Mouse (Mus musculus) G1E-ER4 (cell line): Measurements from ENCODE around the gene Agap1. TPM values are rescaled to one million over a fixed set of nuclear protein-coding genes. Genes with fewer than 3 reads are reported as not detected.

Source experiments
- GATA1 ChIP-seq: IDR thresholded peaks from one replicate; pipeline ENCODE4 v1.8.0; 2012; ENCODE audit warnings: low read length, inconsistent platforms
- polyA plus RNA-seq: library from polyadenylated mRNA; stranded (reverse); fragments of >175 nt; gene quantifications from 2 replicates; pipeline ENCODE4 v1.2.3, GENCODE M21; 2012

Gene Agap1
- polyA plus RNA-seq, 1 experiment, result not detected

DNA sequence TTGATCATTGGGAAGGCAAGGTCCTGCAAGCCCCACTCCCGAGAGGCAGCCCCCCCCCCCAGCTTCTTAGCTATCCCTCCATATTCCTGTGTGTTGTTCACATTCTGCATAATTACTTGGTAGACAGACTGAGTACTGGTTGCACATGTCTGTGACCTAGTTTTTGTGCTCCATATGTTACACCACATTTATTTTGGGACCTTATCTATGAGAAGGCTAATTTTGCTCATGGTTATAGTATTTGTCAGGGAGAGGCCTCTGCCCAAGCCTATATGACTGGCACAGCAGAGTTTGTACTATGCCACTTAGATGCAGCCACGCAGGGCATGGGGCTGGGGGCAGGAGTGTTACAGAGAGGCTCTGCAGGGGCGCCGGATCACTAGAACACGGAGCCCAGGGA lies 144.3 kb downstream of the Agap1 start:
- TF ChIP-seq GATA1, result no peak

DNA sequence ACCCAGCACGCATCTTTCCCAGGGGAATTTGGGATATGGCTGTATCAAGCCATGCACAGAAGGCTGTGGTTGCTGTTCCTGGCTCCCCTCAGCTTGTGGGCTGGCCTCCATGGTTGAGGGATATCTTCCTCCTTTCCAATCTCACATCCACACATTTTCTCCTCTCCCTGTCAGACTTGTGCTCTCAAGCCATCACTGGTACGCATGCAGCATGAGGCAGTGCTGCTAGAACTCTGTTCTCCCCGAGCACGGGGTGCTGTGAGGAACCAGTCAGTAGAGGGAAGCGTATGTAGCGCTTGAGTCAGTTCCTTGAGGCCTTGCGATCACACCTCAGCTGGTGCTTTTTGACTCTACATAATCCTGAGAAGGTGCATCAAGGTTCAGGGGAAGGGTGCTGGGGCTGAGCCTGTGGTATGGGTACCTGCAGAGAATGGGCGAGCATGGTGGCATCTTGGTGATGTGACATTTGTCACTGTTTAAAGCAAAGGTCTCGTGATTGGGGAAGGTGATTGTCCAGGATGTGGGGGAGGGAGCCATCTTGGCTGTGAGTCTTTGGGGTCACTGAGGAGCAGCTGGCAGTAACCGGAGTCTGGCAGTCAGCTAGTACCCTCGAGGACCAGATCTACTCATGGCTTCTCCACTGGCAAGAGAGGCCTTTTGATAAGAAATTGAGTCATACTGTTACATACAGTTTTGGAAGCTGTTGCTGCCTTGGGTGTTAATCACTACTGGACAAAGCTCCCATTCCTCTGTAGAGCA lies 145.6 kb downstream of the Agap1 start:
- no peak for TF ChIP-seq GATA1

DNA sequence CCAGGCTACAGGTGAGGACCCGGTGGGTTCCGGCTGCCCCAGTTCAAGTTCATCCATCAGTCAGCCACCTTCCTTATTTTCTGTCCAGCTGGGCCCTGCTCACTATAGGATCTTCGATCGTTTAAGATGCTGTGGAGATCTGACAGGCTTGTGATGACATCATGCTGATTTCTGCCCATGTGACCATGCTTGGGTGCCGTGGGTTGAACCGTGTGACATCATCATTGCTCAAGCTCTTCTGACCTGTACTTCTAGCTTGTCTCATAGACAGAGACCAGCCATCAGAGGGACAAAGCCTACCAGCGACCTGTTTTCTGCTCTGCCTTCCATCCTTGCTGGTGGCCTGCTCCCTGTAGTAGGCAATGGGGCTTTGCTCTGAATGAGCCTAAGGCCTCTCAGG lies 146.7 kb downstream of the Agap1 start:
- TF ChIP-seq GATA1, result no peak

DNA sequence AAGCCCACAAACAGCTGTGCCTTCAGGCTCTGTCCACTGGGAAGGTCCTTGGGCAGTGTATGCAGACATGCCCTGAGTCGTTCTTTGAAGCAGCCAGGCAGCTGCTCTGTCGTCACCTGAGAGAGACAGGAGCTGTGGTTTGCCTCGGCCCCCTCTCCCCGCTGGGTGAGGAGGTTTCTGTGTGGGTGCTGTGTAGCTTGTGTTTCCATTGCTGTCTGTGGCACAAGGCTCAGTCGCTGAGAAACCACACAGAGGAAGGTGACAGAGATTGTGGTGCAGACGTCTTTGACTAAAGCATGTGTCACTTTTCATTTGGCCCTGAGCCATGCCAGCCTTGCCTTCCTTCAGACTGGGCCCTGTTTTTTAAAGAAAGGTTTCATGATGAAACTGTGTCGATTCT lies 148.3 kb downstream of the Agap1 start:
- TF ChIP-seq GATA1, result no peak

DNA sequence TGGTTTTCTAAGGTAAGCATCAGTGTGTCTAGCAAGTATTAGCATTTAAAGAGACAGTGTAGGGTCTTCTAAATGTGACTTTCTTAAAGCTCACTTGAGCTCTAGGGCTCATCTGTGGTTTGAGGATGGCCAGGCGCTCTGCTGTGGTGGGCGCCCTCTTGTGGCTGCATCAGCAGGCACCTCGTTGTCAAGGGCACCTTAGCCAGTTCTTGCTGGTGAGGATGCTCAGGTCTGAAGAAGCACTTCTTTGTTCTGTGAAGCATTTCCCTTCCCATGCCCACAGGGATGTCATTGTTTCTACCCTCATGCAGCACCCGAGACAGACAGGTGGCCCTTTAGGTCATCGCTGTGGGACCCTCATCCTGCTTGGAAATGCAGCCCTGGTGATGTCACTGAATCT lies 152.0 kb downstream of the Agap1 start:
- no peak for TF ChIP-seq GATA1

DNA sequence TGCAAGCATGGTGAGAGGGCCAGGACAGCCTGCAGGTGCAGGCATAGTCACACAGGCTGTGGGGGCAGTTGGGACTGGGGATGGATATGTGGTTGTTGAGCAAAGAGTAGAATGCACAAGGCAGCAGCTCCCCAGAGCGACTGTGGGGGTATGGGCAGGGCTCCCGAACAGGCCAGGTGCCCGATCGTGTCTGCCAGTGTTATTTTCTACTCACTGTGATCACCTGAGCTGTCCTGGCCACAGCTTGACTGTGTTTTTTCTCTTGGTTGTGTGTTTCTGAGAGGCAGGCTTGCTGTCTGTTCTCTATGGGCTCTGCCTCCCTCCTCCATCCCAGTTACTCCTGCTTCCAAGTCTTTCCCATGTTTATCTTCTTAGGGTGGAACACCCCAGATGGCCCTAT lies 154.2 kb downstream of the Agap1 start:
- TF ChIP-seq GATA1, result no peak

DNA sequence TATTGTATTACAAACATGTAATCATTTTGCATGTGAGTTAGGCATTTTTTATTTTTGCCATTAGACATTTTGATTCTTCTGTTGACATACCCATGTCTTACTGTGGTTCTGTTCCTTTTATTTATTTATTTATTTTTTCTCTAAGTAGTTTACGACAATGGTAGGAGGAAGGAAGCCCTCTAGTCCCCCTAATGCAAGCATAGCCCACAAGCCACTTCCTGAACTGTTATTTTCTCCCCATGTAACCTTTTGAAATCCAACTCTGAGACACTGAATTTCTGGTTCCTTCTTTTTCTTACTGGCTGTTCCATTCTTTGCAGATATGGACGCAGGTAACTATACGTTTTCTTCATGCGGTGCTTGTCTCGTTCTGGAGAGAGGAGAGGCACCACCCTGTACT lies 155.4 kb downstream of the Agap1 start:
- no peak for TF ChIP-seq GATA1

DNA sequence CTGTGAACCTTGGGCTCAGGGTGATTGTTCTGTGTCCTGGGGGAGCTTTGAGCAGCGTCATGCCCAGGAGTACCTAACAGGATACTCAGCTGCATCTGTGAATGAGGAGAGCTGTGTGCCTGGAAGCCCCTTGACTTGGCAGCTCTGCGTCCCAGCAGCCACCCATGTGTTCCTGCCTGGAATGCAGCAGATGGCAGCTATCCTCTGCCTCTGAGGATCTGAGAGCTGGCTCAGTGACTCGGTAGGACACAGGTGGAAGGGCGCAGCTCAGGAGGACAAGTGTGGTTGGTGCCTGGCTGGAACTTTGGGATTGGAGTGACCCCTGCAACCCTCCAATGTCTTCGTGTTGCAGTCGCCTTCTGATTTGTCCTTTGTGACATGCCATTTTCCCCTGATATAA lies 156.9 kb downstream of the Agap1 start:
- TF ChIP-seq GATA1, result no peak

DNA sequence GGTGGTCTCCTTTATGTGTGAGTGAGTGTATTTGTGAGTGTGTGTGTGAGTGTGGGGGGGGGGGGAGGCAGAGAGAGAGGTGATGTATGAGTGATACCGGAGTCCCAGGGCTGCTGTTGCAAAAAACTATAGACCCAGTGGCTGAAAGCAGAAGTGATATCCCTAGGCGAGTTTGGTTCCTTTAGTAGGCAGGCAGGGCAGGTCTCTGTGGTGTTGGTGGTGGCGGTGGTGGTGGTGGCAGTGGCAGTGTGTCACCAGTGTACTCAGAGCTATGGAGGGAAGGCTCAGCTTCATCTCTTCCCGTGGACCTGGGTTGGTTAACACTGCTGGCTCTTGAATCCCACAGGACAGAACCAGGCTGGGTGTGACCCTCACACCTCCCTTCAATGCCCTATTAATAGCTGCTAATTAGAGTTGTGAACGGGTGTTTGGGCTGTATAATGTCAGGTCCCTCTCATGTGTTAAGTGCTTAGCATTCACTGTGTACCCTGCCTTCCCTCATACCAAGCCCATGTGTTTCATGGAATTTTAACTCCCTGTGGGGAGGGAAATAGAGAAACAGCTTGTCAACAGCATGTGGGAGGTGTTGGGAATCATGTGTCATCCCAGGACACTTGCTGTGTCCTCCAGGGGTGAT lies 158.7 kb downstream of the Agap1 start:
- no peak for TF ChIP-seq GATA1

DNA sequence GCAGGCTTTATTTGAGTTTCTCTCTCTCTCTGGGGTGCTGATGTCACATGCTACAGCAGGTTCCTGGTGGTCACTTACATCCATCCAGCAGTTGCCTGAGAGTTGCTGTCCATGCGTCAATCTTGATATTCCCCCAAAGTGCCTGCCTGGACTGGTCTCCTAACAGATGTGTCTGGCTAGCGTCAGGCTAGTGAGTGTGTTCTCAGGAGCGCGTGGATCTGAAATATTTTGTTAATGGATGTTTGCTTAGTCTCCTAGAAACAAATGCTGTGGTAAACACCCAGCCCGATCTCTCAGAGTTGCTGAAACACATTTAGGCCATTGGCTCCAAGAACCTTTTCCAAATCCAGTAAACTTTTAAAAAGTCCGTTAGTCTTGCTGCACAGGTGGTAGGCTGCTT lies 161.9 kb downstream of the Agap1 start:
- no peak for TF ChIP-seq GATA1

DNA sequence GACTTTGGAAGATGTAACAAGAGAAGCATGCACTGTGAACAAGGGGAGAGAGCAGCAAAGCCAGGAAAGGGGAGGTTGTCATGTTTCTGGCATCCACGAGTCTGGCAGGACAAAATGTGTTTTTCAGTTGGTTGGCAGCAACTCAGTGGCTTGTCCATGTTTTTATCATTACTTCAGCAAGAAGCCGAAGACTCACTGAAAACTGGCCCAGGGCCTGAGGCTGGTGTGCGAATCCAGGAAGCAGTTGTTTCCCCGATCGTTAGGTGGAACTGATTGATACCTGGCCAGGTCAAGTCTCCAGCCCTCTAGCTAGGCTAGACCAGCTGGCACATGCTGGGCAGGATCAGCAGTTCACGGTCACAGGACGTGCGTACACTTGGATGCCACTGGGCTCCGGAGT lies 162.7 kb downstream of the Agap1 start:
- TF ChIP-seq GATA1, result no peak

DNA sequence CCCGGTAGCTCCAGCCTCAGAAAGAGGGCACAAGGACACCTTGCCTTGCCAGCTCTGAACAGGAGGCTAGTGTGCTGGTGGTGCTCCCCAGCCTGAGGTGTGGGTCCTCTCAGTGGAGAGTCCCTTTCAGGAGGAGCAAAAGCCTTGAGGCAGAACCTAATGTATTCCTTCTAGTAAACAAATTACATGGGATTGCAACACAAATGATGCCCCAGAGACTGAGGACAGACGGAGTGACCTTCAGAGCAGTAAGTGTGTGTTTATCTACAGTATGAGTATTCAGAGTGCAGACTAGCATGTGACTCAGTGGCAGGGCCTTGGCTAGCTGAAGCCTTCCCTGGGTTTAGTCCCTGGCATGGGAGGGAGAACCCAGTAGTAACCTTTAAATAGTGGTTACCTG lies 165.4 kb downstream of the Agap1 start:
- TF ChIP-seq GATA1, result no peak

DNA sequence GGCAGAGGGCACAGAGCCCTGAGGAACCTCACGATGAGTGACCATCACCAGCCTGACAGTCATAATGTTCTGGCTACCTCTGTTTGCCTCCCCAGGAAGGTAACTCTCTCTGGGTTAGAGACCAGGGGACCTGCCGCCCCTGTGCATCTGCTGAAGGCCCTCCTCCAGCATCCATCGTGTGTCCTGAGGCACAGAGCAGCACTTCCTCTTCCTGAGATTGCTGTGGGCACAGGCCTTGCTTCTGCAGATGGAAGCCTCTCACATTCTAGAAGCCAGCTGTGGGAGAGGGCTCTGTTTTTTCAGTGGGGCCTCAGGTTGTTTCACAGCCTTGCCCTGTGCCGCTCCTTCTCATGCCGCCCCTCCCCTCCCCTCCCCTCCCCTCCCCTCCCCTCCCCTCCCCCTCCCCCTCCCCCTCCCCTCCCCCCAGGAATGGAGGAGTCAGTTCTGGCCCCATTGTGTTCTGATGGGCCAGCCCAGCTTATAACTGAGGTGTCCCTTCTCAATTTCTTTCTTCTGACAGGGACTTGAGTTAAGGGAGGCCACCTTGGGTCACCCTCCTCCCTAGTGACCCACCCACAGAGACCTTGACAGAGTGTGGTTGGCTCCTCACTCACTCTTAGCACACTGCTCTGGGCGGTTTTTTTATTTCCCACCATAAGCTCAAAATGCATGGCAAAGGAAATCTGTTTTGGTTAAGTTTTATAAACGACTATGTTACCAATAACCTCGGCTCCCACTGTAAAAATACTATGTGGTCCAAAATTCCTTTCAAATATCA lies 166.6 kb downstream of the Agap1 start:
- no peak for TF ChIP-seq GATA1

DNA sequence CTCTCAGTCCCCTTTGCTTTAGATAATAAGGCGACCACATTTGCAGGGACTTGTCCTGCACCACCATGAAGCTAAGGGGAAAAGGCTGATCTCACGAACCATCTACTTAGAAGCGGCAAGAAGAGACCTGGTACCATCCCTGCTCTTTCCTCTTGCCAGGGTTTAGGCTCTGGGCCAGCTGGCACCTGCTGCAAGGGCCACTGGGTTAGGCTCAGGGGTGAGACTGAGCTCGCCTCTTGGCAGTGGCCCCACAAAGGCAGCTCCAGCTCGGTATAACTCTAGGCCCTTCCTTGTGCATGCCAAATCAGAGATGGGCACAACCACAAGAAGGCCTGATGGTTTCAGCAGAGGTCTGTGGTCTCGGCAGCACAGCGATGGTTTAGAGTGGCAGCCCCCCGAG lies 167.3 kb downstream of the Agap1 start:
- no peak for TF ChIP-seq GATA1

DNA sequence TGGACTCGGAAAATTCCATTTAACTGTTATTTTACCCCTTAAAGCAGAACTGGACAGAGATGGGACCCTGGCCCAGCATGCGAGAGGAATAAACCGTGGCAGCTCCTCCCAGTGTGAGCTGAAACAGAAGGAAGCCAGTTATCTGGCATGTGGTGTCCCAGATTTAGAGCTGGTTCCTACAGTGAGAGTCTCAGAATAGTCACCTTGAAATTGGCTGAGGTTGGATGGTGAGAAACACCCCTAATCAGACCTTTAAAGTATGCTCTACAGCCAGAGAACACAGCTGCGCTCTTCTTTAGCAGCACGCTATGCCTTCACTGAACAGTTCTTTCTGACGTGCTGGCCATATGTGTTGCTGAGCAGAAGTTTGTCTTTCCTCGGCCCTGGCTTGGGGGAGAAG lies 168.2 kb downstream of the Agap1 start:
- no peak for TF ChIP-seq GATA1

DNA sequence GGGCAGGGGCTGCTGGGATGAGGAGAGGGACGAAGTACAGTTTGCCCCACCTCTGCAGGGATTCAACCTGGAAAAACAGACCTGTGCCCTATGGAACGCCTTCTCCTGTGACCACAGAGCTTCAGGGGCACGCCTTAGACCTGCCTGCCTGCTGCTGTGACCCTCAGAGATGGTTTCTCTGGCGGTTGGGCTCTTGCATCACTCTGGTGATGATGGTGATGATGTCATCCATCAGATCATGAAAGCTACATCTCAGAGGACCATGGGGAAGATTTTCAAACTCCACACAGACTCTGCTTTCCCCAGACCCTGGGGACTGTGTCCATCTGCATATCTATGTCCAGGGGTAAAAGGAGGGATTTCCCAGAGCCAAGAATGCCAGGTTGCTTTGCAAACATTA lies 170.7 kb downstream of the Agap1 start:
- no peak for TF ChIP-seq GATA1

DNA sequence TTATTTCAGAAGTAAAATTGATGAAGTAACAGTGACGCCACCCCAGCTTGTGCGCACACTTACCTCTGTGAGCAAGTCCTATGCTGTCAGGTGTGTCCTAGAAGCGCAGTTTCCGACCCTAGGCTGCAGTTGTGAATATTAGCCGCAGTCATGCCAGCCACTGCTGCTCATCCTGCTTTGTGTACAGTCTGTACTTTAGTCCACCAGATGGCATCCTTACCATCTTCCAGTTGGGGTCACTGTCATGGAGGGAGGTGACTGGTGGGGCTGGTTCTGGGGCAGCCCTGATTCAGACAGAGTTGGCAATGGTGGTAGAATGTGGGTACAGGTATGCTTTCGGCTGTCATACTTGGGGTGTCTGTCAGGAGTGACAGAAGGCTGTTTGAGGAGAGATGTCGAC lies 171.4 kb downstream of the Agap1 start:
- TF ChIP-seq GATA1, result no peak
